Mouse (Mus musculus) cerebellum, adult 2 months (tissue): ENCODE data around the gene Ebf1.

ENCODE experiments used
- CTCF ChIP-seq: fragments of 200-500 bp; IDR thresholded peaks from 2 replicates; pipeline ENCODE4 v1.5.1; 2011; ENCODE audit warnings: low read depth, mild to moderate bottlenecking, control low read depth, low read length, moderate library complexity, borderline replicate concordance; ENCODE audit not compliant: insufficient read depth
- POLR2A ChIP-seq: fragments of 200-500 bp; IDR thresholded peaks from 2 replicates; pipeline ENCODE4 v1.6.1; 2011; ENCODE audit warnings: low read length, control low read depth, borderline replicate concordance; ENCODE audit not compliant: insufficient read depth

- TF ChIP-seq CTCF = no peak
- TF ChIP-seq POLR2A = no peak
Measured at GRCm38 (mm10) chr11:44593016-44593415, 24.1 kb upstream of the Ebf1 start.
